Mouse (Mus musculus): ENCODE measurements around the gene Mrps21.
"Not testable (repeated sequence)": the region's sequence is repeated elsewhere in the genome, so short reads cannot be mapped to it uniquely, and the experiment has no call there.

DNA sequence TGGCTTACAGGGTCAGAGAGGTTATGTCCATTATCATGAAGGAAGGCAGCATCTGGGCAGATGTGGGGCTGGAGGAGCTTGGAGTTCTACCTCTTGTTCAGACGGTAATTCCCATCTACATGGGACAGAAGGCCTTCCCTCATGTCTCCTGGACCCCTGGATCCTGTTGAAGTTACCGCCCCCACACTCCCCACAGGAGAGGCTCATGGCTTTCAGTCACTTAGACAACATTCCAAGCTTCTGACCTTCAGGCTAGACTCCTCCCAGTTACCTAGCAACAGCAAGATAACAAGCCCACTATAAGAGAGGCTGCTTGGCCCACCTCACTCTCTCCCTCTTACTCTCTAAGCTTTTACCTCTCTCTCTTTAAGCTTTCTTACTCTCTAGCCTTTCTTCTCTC lies 49.2 kb upstream of the Mrps21 start:
- TF ChIP-seq GATA1, TAL1 (IDR thresholded peaks at IDR 0.05; ENCODE audit: low read length): not testable (repeated sequence)

Measured in erythroblast, embryonic 14.5 days (primary cell).